Mouse (Mus musculus): Measurements from ENCODE around the gene Dnajc10.

The Dnajc10 gene

GRCm38 (mm10) chr2:80315242-80316161 is at the start of gene Dnajc10:
Gene Dnajc10 (plus strand): TSS chr2:80315466.
- DNase-seq (ENCODE audit: low read depth in 1 of 2, low spot score in 2 of 2), result peak; percentile 82 to 84

- peak; percentile 34 to 47 for DNase-seq (ENCODE audit: low read depth in 1 of 2, low spot score in 2 of 2)
These were observed 48.4 kb upstream of the Dnajc10 start for GRCm38 (mm10) chr2:80266894-80267293.

- DNase-seq (ENCODE audit: low read depth in 1 of 2, low spot score in 2 of 2), result no peak
These were observed 47.2 kb upstream of the Dnajc10 start for GRCm38 (mm10) chr2:80268053-80268452.

GRCm38 (mm10) chr2:80271431-80271830 is 43.8 kb upstream of the Dnajc10 start:
- DNase-seq (ENCODE audit: low read depth in 1 of 2, low spot score in 2 of 2), result no peak

- DNase-seq (ENCODE audit: low read depth in 1 of 2, low spot score in 2 of 2), result no peak
These were observed 42.2 kb upstream of the Dnajc10 start for GRCm38 (mm10) chr2:80273038-80273437.

- no peak for DNase-seq (ENCODE audit: low read depth in 1 of 2, low spot score in 2 of 2)
These were observed 41.5 kb upstream of the Dnajc10 start for GRCm38 (mm10) chr2:80273763-80274162.

GRCm38 (mm10) chr2:80275136-80275535 is 40.1 kb upstream of the Dnajc10 start:
- no peak for DNase-seq (ENCODE audit: low read depth in 1 of 2, low spot score in 2 of 2)

GRCm38 (mm10) chr2:80282214-80282613 is 33.1 kb upstream of the Dnajc10 start:
- DNase-seq (ENCODE audit: low read depth in 1 of 2, low spot score in 2 of 2), result no peak

GRCm38 (mm10) chr2:80286397-80286796 is 28.9 kb upstream of the Dnajc10 start:
- no peak for DNase-seq (ENCODE audit: low read depth in 1 of 2, low spot score in 2 of 2)

- no peak for DNase-seq (ENCODE audit: low read depth in 1 of 2, low spot score in 2 of 2)
These were observed 23.1 kb upstream of the Dnajc10 start, which contains the start of gene Prdx6b for GRCm38 (mm10) chr2:80292172-80292571. Gene Prdx6b (plus strand): TSS chr2:80292472.

- DNase-seq (ENCODE audit: low read depth in 1 of 2, low spot score in 2 of 2), result peak in 1 of 2 experiments; percentile 8
These were observed 16.9 kb upstream of the Dnajc10 start for GRCm38 (mm10) chr2:80298334-80298733.

- no peak for DNase-seq (ENCODE audit: low read depth in 1 of 2, low spot score in 2 of 2)
These were observed 14.5 kb upstream of the Dnajc10 start for GRCm38 (mm10) chr2:80300806-80301205.

GRCm38 (mm10) chr2:80303957-80304356 is 11.3 kb upstream of the Dnajc10 start:
- no peak for DNase-seq (ENCODE audit: low read depth in 1 of 2, low spot score in 2 of 2)

- DNase-seq (ENCODE audit: low read depth in 1 of 2, low spot score in 2 of 2), result no peak
These were observed 7.6 kb upstream of the Dnajc10 start for GRCm38 (mm10) chr2:80307701-80308100.

- no peak for DNase-seq (ENCODE audit: low read depth in 1 of 2, low spot score in 2 of 2)
These were observed 5.5 kb upstream of the Dnajc10 start for GRCm38 (mm10) chr2:80309775-80310174.

GRCm38 (mm10) chr2:80310772-80311171 is 4.5 kb upstream of the Dnajc10 start:
- no peak for DNase-seq (ENCODE audit: low read depth in 1 of 2, low spot score in 2 of 2)

- DNase-seq (ENCODE audit: low read depth in 1 of 2, low spot score in 2 of 2), result no peak
These were observed 3.9 kb upstream of the Dnajc10 start for GRCm38 (mm10) chr2:80311350-80311749.

GRCm38 (mm10) chr2:80314201-80314600 is 1.1 kb upstream of the Dnajc10 start:
- no peak for DNase-seq (ENCODE audit: low read depth in 1 of 2, low spot score in 2 of 2)

GRCm38 (mm10) chr2:80314854-80315241 is 418 bp upstream of the Dnajc10 start:
- DNase-seq (ENCODE audit: low read depth in 1 of 2, low spot score in 2 of 2), result no peak

- DNase-seq (ENCODE audit: low read depth in 1 of 2, low spot score in 2 of 2), result no peak
These were observed 7.6 kb downstream of the Dnajc10 start for GRCm38 (mm10) chr2:80322878-80323277.

- no peak for DNase-seq (ENCODE audit: low read depth in 1 of 2, low spot score in 2 of 2)
These were observed 10.5 kb downstream of the Dnajc10 start for GRCm38 (mm10) chr2:80325779-80326178.

- no peak for DNase-seq (ENCODE audit: low read depth in 1 of 2, low spot score in 2 of 2)
These were observed 12.0 kb downstream of the Dnajc10 start for GRCm38 (mm10) chr2:80327272-80327671.
